Mouse (Mus musculus): ENCODE results near the gene Itgb1bp1. TPM values are rescaled to one million over a fixed set of nuclear protein-coding genes. Genes with fewer than 3 reads are reported as not detected.
A peak's percentile ranks its signal among the peaks of the same experiment; 100 is the strongest.

The Itgb1bp1 gene
- 37.2 and 40.3 TPM in 2 replicates for polyA plus RNA-seq (2015; fragmentation: Nextera tagmentation; extraction: Ambion mirVana)

- H3K36me3 ChIP-seq, result peaks cover 16% of the 10 kb centered on the region
- no peaks in the 10 kb centered on the region for H3K27me3 ChIP-seq
- peak; percentile 96 for ATAC-seq
- peaks cover 30% of the 10 kb centered on the region for H3K4me1 ChIP-seq (replicated peaks)
- under 1% methylated on average over 28 of the region's 28 CpGs for WGBS
- peak within 1 kb of the TSS; percentile 90 for H3K27ac ChIP-seq
- H3K9me3 ChIP-seq, result no peaks in the 10 kb centered on the region
- peak within 1 kb of the TSS; percentile 78 for H3K4me2 ChIP-seq (replicated peaks)
- peak within 1 kb of the TSS; percentile 82 for H3K9ac ChIP-seq (replicated peaks)
- H3K4me3 ChIP-seq (replicated peaks), result peak within 1 kb of the TSS; percentile 71
Measured at GRCm38 (mm10) chr12:21286243-21286622, at the start of gene Itgb1bp1. Gene Itgb1bp1, minus strand, starts transcription at chr12:21286284.

DNA sequence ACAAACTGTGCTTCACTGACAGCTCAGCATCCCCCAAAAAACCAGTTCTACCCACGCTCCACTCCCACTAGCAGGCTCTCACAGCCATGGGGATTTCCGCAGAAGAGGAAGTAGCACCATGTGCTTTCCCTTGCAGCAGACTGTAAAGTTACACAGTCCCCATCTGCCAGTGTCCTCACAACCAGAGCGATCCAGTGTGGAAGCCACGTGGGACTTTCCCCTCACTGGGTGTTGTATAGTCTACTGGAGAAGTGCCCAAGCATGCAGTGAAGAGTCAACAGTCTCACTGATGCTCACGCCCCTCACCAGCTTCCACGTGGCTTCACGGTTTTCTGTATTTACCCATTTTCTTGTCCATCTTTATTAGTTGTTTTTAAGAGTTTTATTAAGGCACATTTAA, 49.8 kb upstream of the Itgb1bp1 start:
- ATAC-seq, result no peak
- Histone ChIP-seq H3K4me2 (replicated peaks) (no peak overlapping the region), H3K4me3 (replicated peaks) (no peak overlapping the region), H3K27ac (no peak overlapping the region), H3K36me3 (peaks cover 78% of the 10 kb centered on the region), H3K27me3 (no peaks in the 10 kb centered on the region), H3K4me1 (replicated peaks) (no peaks in the 10 kb centered on the region), H3K9ac (replicated peaks) (no peak overlapping the region), H3K9me3 (no peaks in the 10 kb centered on the region)
- 85% methylated on average over 7 of the region's 7 CpGs for WGBS

DNA sequence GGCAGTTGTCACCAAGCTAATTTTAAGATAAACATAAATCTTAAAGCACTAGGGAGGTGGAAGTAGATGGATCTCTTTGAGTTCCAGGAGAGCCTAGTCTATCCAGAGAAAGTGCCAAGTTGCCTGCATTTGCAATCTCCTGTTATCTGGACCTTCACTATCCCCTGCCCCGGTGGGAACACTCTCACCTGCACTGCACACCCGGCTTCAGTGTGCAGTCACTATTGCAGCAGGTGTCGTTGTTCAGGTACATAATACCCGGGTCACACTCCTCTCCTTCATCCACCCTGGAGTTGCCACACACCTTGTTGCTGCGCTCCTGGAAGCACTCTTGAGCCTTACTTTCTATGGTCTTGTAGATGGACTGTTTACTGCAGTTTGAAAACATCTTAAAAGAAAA, 47.7 kb upstream of the Itgb1bp1 start:
- Histone ChIP-seq H3K9ac (replicated peaks) (no peak overlapping the region), H3K27me3 (no peaks in the 10 kb centered on the region), H3K27ac (no peak overlapping the region), H3K4me3 (replicated peaks) (no peak overlapping the region), H3K36me3 (peaks cover 78% of the 10 kb centered on the region), H3K4me1 (replicated peaks) (no peaks in the 10 kb centered on the region), H3K9me3 (no peaks in the 10 kb centered on the region), H3K4me2 (replicated peaks) (no peak overlapping the region)
- ATAC-seq, result no peak
- 96% methylated on average over 5 of the region's 5 CpGs for WGBS

- ATAC-seq, result no peak
- 92% methylated on average over 7 of the region's 7 CpGs for WGBS
- no peak overlapping the region for H3K4me3 ChIP-seq (replicated peaks)
- H3K36me3 ChIP-seq, result peaks cover 83% of the 10 kb centered on the region
- H3K9ac ChIP-seq (replicated peaks), result no peak overlapping the region
- no peak overlapping the region for H3K27ac ChIP-seq
- H3K9me3 ChIP-seq, result no peaks in the 10 kb centered on the region
- H3K4me2 ChIP-seq (replicated peaks), result no peak overlapping the region
- no peaks in the 10 kb centered on the region for H3K4me1 ChIP-seq (replicated peaks)
- H3K27me3 ChIP-seq, result no peaks in the 10 kb centered on the region
Measured at GRCm38 (mm10) chr12:21333021-21333420, 46.9 kb upstream of the Itgb1bp1 start.

GRCm38 (mm10) chr12:21331711-21332110, 45.6 kb upstream of the Itgb1bp1 start:
- no peak overlapping the region for H3K27ac ChIP-seq
- 85% methylated on average over 6 of the region's 6 CpGs for WGBS
- H3K4me1 ChIP-seq (replicated peaks), result no peaks in the 10 kb centered on the region
- no peaks in the 10 kb centered on the region for H3K9me3 ChIP-seq
- H3K4me2 ChIP-seq (replicated peaks), result no peak overlapping the region
- H3K9ac ChIP-seq (replicated peaks), result no peak overlapping the region
- H3K4me3 ChIP-seq (replicated peaks), result no peak overlapping the region
- ATAC-seq, result no peak
- peaks cover 89% of the 10 kb centered on the region for H3K36me3 ChIP-seq
- no peaks in the 10 kb centered on the region for H3K27me3 ChIP-seq

GRCm38 (mm10) chr12:21330961-21331576, 45.0 kb upstream of the Itgb1bp1 start:
- Histone ChIP-seq H3K27ac (no peak overlapping the region), H3K9ac (replicated peaks) (no peak overlapping the region), H3K4me1 (replicated peaks) (no peaks in the 10 kb centered on the region), H3K4me3 (replicated peaks) (no peak overlapping the region), H3K4me2 (replicated peaks) (no peak overlapping the region), H3K9me3 (no peaks in the 10 kb centered on the region), H3K27me3 (no peaks in the 10 kb centered on the region), H3K36me3 (peaks cover 88% of the 10 kb centered on the region)
- no peak for ATAC-seq
- 92% methylated on average over 10 of the region's 10 CpGs for WGBS

DNA sequence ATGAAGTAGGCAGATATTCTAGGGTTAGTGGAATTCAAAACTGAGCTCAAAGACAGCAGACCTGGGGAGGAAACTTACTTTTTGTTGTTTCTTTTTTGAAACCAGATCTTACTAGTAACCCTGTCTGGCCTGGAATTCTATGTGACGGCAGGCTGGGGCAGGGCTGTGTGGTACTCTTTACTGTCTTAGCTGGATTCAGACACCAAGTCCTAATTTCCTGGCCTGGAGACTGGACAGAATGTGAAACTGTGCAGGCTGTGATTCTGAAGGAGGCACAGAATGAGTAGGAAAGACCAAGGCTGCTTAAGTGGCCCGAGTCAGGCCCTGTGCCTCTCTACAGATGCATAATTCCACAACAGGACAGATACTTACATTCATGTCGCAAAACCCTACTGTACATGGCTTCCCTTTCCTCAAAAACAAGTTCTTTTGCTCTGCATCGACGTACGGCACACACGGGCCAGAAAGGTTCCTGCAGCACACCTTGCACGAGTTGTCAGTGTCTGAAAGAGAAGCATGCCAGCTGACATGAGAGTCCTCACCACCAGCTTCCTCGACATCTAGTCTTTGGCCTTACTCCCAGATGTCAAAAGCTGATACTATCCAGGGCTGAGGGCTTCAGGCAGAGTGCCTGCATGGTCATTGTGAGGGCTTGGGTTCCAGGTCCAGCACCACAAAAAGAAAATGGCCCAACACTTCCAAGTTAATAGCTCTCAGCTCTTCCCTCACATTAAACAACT, 43.7 kb upstream of the Itgb1bp1 start:
- H3K27me3 ChIP-seq, result no peaks in the 10 kb centered on the region
- no peak overlapping the region for H3K4me3 ChIP-seq (replicated peaks)
- no peaks in the 10 kb centered on the region for H3K4me1 ChIP-seq (replicated peaks)
- ATAC-seq, result no peak
- peaks cover 89% of the 10 kb centered on the region for H3K36me3 ChIP-seq
- no peak overlapping the region for H3K27ac ChIP-seq
- no peaks in the 10 kb centered on the region for H3K9me3 ChIP-seq
- 92% methylated on average over 9 of the region's 9 CpGs for WGBS
- no peak overlapping the region for H3K9ac ChIP-seq (replicated peaks)
- H3K4me2 ChIP-seq (replicated peaks), result no peak overlapping the region

GRCm38 (mm10) chr12:21326325-21326724, 40.2 kb upstream of the Itgb1bp1 start:
- no peak for ATAC-seq
- Histone ChIP-seq H3K9ac (replicated peaks) (no peak overlapping the region), H3K36me3 (peaks cover 89% of the 10 kb centered on the region), H3K27ac (no peak overlapping the region), H3K4me1 (replicated peaks) (no peaks in the 10 kb centered on the region), H3K4me3 (replicated peaks) (no peak overlapping the region), H3K9me3 (no peaks in the 10 kb centered on the region), H3K4me2 (replicated peaks) (no peak overlapping the region), H3K27me3 (no peaks in the 10 kb centered on the region)
- WGBS, result 93% methylated on average over 3 of the region's 3 CpGs

DNA sequence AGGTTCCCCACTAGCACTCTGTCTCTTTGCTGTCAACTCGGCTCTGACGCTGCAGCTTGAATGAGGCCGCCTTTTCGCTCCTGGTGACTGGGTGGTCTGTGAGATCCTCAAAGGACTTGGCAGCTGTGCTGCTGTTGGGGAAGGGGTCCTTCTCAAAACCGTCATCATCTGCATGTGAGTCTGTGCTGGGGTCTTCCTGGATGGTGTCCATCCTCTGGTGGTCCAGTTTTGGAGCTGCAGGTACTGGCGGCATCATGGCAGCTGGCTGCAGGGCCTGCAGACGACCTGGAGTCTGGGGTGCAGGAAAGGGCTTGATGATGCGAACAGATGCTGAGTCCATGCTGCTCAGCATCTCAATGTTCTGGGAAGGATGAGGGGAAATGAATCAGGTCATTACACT, 39.2 kb upstream of the Itgb1bp1 start:
- Histone ChIP-seq H3K9ac (replicated peaks) (no peak overlapping the region), H3K27ac (no peak overlapping the region), H3K27me3 (no peaks in the 10 kb centered on the region), H3K36me3 (peaks cover 86% of the 10 kb centered on the region), H3K4me1 (replicated peaks) (no peaks in the 10 kb centered on the region), H3K4me3 (replicated peaks) (no peak overlapping the region), H3K4me2 (replicated peaks) (no peak overlapping the region), H3K9me3 (no peaks in the 10 kb centered on the region)
- no peak for ATAC-seq
- WGBS, result 92% methylated on average over 8 of the region's 8 CpGs

GRCm38 (mm10) chr12:21324101-21324500, 38.0 kb upstream of the Itgb1bp1 start:
- H3K27ac ChIP-seq, result no peak overlapping the region
- H3K4me3 ChIP-seq (replicated peaks), result no peak overlapping the region
- H3K9ac ChIP-seq (replicated peaks), result no peak overlapping the region
- no peaks in the 10 kb centered on the region for H3K27me3 ChIP-seq
- peaks cover 74% of the 10 kb centered on the region for H3K36me3 ChIP-seq
- H3K4me2 ChIP-seq (replicated peaks), result no peak overlapping the region
- no peak for ATAC-seq
- no peaks in the 10 kb centered on the region for H3K4me1 ChIP-seq (replicated peaks)
- 86% methylated on average over 5 of the region's 5 CpGs for WGBS
- no peaks in the 10 kb centered on the region for H3K9me3 ChIP-seq

- H3K4me2 ChIP-seq (replicated peaks), result no peak overlapping the region
- H3K36me3 ChIP-seq, result peaks cover 62% of the 10 kb centered on the region
- no peak for ATAC-seq
- H3K4me3 ChIP-seq (replicated peaks), result no peak overlapping the region
- H3K9ac ChIP-seq (replicated peaks), result no peak overlapping the region
- H3K27ac ChIP-seq, result no peak overlapping the region
- H3K4me1 ChIP-seq (replicated peaks), result no peaks in the 10 kb centered on the region
- no peaks in the 10 kb centered on the region for H3K27me3 ChIP-seq
- H3K9me3 ChIP-seq, result no peaks in the 10 kb centered on the region
- WGBS, result 81% methylated on average over 9 of the region's 9 CpGs
Measured at GRCm38 (mm10) chr12:21322856-21323255, 36.8 kb upstream of the Itgb1bp1 start.

- Histone ChIP-seq H3K27me3 (no peaks in the 10 kb centered on the region), H3K9ac (replicated peaks) (no peak overlapping the region), H3K4me3 (replicated peaks) (no peak overlapping the region), H3K9me3 (no peaks in the 10 kb centered on the region), H3K4me1 (replicated peaks) (peaks cover 2% of the 10 kb centered on the region; the same call in 1 of the 2 replicates), H3K27ac (no peak overlapping the region), H3K36me3 (peaks cover 57% of the 10 kb centered on the region), H3K4me2 (replicated peaks) (no peak overlapping the region)
- WGBS, result 88% methylated on average over 4 of the region's 4 CpGs
- ATAC-seq, result no peak
Measured at GRCm38 (mm10) chr12:21322296-21322695, 36.2 kb upstream of the Itgb1bp1 start.

Data from midbrain, embryonic 13.5 days (tissue).